Mouse (Mus musculus) Patski (cell line): Measurements from ENCODE around the gene Olfr307. TPM values are rescaled to one million over a fixed set of nuclear protein-coding genes. Genes with fewer than 3 reads are reported as not detected.
"Not testable (repeated sequence)": the region's sequence is repeated elsewhere in the genome, so short reads cannot be mapped to it uniquely, and the experiment has no call there.

Source experiments
- ATAC-seq: fragments of 100-300 bp; one replicate; pipeline ENCODE4 v1.8.0; 2021
- CTCF ChIA-PET: fragments of 350-600 bp; sonication (Branson Sonifier 250); formaldehyde crosslinking; loops from one replicate; lab custom pipeline; 2022; ENCODE audit warnings: inconsistent platforms; lab: Charles Lee
- POLR2A ChIA-PET: fragments of 350-600 bp; sonication (Branson Sonifier 250); formaldehyde crosslinking; loops from one replicate; lab custom pipeline; 2022; ENCODE audit warnings: antibody characterized with exemption, inconsistent platforms; lab: Charles Lee
- DNase-seq: peaks from one replicate; pipeline ENCODE4 v3.0.0-alpha.2; 2011; ENCODE audit warnings: low read depth, low spot score
- H3K27me3 ChIP-seq: fragments of 371-371 bp; one replicate; pipeline ENCODE4 v1.5.1; 2021
- CTCF ChIP-seq: fragments of 100-300 bp; IDR thresholded peaks from one replicate; pipeline ENCODE4 v1.5.1; 2021
- in situ Hi-C: fragments of 300-500 bp; cut with MboI; formaldehyde crosslinking; loops from 3 replicates; pipeline ENCODE4 v1.11.1; 2018; ENCODE audit warnings: low pct_unique_long_range_greater_than_20kb, mixed read lengths
- polyA plus RNA-seq: library from polyadenylated mRNA; unstranded; gene quantifications from one replicate; pipeline ENCODE4 v1.2.3, GENCODE M21; 2021

Olfr307 gene
- not detected for polyA plus RNA-seq

- ATAC-seq (no peak), DNase-seq (no peak)
- no peaks in the 10 kb centered on the region for H3K27me3 ChIP-seq
- in situ Hi-C loops: no loop called here
- TF ChIP-seq CTCF: no peak
- CTCF ChIA-PET: no interaction called here
- POLR2A ChIA-PET: no interaction called here
Measured at GRCm38 (mm10) chr7:86337486-86337885, at the start of gene Olfr307. Gene Olfr307 (minus strand): TSS chr7:86337586.

GRCm38 (mm10) chr7:86386558-86386957 is 49.2 kb upstream of the Olfr307 start, which contains the start of gene Olfr304:
Gene Olfr304 (minus strand): TSS chr7:86386658.
- ChIA-PET POLR2A (no interaction called here), CTCF (no interaction called here)
- ATAC-seq: no peak
- in situ Hi-C loops: no loop called here
- DNase-seq: no peak
- TF ChIP-seq CTCF: no peak
- no peaks in the 10 kb centered on the region for H3K27me3 ChIP-seq

- CTCF ChIA-PET: no interaction called here
- in situ Hi-C loops: no loop called here
- H3K27me3 ChIP-seq: no peaks in the 10 kb centered on the region
- DNase-seq: no peak
- ATAC-seq: no peak
- POLR2A ChIA-PET: no interaction called here
- peak; percentile 16 for TF ChIP-seq CTCF
Measured at GRCm38 (mm10) chr7:86385769-86386168, 48.4 kb upstream of the Olfr307 start.

DNA sequence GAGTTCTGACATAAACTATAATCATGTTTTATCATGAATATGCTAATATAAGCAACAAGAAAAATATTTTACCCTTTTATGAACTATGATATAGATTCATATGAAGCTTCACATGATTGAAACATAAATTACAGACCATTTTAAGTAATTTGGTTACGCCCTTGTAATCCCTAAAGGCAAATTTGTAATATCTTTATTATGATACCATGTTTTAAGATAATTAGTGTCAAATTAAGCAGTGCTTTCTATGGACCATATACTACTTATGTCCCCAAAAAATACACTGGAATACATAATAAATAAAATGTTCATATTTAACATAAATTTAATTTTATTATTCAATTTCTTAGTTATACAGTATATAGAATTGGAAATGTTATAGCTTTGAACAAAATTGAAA is 29.4 kb upstream of the Olfr307 start, which contains the start of gene Olfr305:
Gene Olfr305 (minus strand): TSS at position 101 of the 400 bp plus-strand sequence.
- in situ Hi-C loops: no loop called here
- ATAC-seq (no peak), DNase-seq (no peak)
- CTCF ChIA-PET: no interaction called here
- no peaks in the 10 kb centered on the region for H3K27me3 ChIP-seq
- POLR2A ChIA-PET: no interaction called here
- TF ChIP-seq CTCF: no peak

- H3K27me3 ChIP-seq, in situ Hi-C loops, CTCF ChIA-PET, DNase-seq, POLR2A ChIA-PET, ATAC-seq: not testable (repeated sequence)
Measured at GRCm38 (mm10) chr7:86346296-86346695, 8.9 kb upstream of the Olfr307 start.

DNA sequence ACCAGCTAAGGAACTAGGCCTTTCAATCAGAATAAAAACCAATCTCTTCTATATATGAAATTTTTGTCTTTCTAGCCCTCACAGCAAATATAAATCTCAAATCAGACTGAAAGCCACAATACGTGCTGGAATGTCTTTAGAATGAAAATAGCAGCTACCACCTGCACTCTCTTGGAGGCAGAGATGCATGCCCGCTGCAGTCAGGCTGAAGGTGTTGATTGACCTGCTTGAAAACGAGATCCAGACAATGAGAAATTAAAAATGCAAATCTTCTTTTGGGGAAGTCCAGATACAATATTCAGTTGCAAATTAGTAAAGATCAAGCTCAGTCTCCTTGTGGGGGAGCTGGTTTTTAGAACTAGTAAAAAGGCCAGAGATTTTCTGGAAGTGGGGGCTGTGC is 6.9 kb upstream of the Olfr307 start:
- no peak for TF ChIP-seq CTCF
- no peak for DNase-seq
- no peaks in the 10 kb centered on the region for H3K27me3 ChIP-seq
- CTCF ChIA-PET: no interaction called here
- ATAC-seq: no peak
- in situ Hi-C loops: no loop called here
- POLR2A ChIA-PET: no interaction called here

GRCm38 (mm10) chr7:86342881-86343565 is 5.6 kb upstream of the Olfr307 start:
- H3K27me3 ChIP-seq: no peaks in the 10 kb centered on the region
- TF ChIP-seq CTCF: no peak
- in situ Hi-C loops: no loop called here
- ChIA-PET POLR2A (no interaction called here), CTCF (no interaction called here)
- DNase-seq (no peak), ATAC-seq (no peak)

- in situ Hi-C loops: no loop called here
- POLR2A ChIA-PET: no interaction called here
- CTCF ChIA-PET: no interaction called here
- H3K27me3 ChIP-seq: no peaks in the 10 kb centered on the region
- DNase-seq (no peak), ATAC-seq (no peak)
- TF ChIP-seq CTCF: no peak
Measured at GRCm38 (mm10) chr7:86325530-86325929, 11.9 kb downstream of the Olfr307 start, which contains the start of gene Olfr308. Gene Olfr308 (minus strand): TSS chr7:86325630.

DNA sequence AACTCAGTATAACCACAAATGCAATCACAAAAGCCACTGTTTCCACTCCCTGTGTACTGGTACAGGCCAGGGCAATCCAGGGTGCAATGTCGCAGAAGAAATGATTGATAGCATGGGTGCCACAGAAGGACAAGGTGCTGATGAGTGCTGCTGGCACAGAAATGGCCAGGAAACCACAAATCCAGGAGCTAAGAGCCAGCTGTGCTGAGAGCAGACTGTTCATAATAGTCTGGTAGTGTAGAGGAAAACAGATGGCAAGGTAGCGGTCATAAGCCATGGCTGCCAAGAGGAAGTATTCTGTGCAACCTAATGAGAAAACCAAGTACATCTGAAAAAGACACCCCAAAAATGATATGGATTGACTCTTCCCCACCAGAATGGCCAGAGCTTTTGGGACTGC is 16.1 kb downstream of the Olfr307 start:
- DNase-seq (no peak), ATAC-seq (no peak)
- no peaks in the 10 kb centered on the region for H3K27me3 ChIP-seq
- POLR2A ChIA-PET: no interaction called here
- CTCF ChIA-PET: no interaction called here
- in situ Hi-C loops: no loop called here
- TF ChIP-seq CTCF: no peak

DNA sequence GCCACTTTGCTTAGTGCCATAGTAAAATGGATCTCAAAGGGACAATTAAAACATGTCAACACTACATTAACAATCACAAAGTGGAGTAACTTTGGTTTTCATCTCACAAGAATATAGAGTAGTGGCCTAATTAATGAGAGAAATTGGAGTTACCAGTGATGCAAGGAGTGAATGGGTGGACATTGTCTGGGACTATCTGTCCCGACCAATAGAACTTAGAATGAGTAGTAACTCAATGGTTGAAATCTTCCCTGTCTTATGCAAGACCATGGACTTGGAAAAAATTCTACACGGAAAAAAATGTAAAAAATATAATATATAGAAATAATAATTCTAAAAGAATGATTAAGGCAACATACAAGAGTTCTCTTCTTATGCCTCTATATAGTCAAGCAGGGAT is 23.8 kb downstream of the Olfr307 start, which contains the start of gene Olfr309:
Gene Olfr309 (minus strand): TSS at position 101 of the 400 bp plus-strand sequence.
- ATAC-seq: no peak
- TF ChIP-seq CTCF: no peak
- no peaks in the 10 kb centered on the region for H3K27me3 ChIP-seq
- POLR2A ChIA-PET: no interaction called here
- in situ Hi-C loops: no loop called here
- CTCF ChIA-PET: no interaction called here
- no peak for DNase-seq

Other genes starting within 250 kb of the Olfr307 start
- gene Vmn2r75, start 165.8 kb downstream of the Olfr307 start, polyA plus RNA-seq: not detected
- gene Vmn2r76, start 91.3 kb downstream of the Olfr307 start, polyA plus RNA-seq: under 0.01 TPM
- not detected for gene Olfr310, start 60.4 kb downstream of the Olfr307 start, polyA plus RNA-seq
- gene Olfr309, start 23.9 kb downstream of the Olfr307 start, polyA plus RNA-seq: not detected
- not detected for gene Olfr308, start 12.0 kb downstream of the Olfr307 start, polyA plus RNA-seq
- not detected for gene Olfr305, start 29.3 kb upstream of the Olfr307 start, polyA plus RNA-seq
- gene Olfr304, start 49.1 kb upstream of the Olfr307 start, polyA plus RNA-seq: not detected
- gene Olfr303, start 60.2 kb upstream of the Olfr307 start, polyA plus RNA-seq: not detected
- not detected for gene Olfr301, start 66.3 kb upstream of the Olfr307 start, polyA plus RNA-seq
- not detected for gene Olfr299, start 122.3 kb upstream of the Olfr307 start, polyA plus RNA-seq
- gene Olfr298, start 154.9 kb upstream of the Olfr307 start, polyA plus RNA-seq: not detected
- gene Olfr297, start 182.4 kb upstream of the Olfr307 start, polyA plus RNA-seq: not detected
- gene Olfr295, start 246.3 kb upstream of the Olfr307 start, polyA plus RNA-seq: not detected